Mouse (Mus musculus) stomach, embryonic 15.5 days (tissue): ENCODE measurements around the gene Pnrc1. TPM values are rescaled to one million over a fixed set of nuclear protein-coding genes. Genes with fewer than 3 reads are reported as not detected.

Source experiments
- ATAC-seq: fragments of 200-750 bp; cut with Nextera tagmentation; 2 replicates; pipeline ENCODE4 v1.8.0; 2017; ENCODE audit warnings: low read depth, moderate number of reproducible peaks, moderate TSS enrichment; ENCODE audit not compliant: insufficient read depth, low FRiP score
- H3K27ac ChIP-seq: fragments of 300-500 bp; sonication (generic); 2 replicates; pipeline ENCODE4 v1.5.1; 2015; ENCODE audit warnings: mild to moderate bottlenecking, inconsistent platforms
- H3K27me3 ChIP-seq: fragments of 300-500 bp; sonication (generic); replicated peaks from 2 replicates; pipeline ENCODE4 v1.6.1; 2015; ENCODE audit warnings: inconsistent platforms
- H3K36me3 ChIP-seq: fragments of 300-500 bp; sonication (generic); 2 replicates; pipeline ENCODE4 v1.6.1; 2015; ENCODE audit warnings: inconsistent platforms
- H3K4me1 ChIP-seq: fragments of 300-500 bp; sonication (generic); 2 replicates; pipeline ENCODE4 v1.6.1; 2015; ENCODE audit warnings: inconsistent platforms
- H3K4me2 ChIP-seq: fragments of 300-500 bp; sonication (generic); 2 replicates; pipeline ENCODE4 v1.6.1; 2015; ENCODE audit warnings: mild to moderate bottlenecking, inconsistent platforms
- H3K4me3 ChIP-seq: fragments of 300-500 bp; sonication (generic); replicated peaks from 2 replicates; pipeline ENCODE4 v1.5.1; 2015; ENCODE audit warnings: inconsistent platforms
- H3K9ac ChIP-seq: fragments of 300-500 bp; sonication (generic); 2 replicates; pipeline ENCODE4 v1.6.1; 2015; ENCODE audit warnings: inconsistent platforms
- H3K9me3 ChIP-seq: fragments of 300-500 bp; sonication (generic); 2 replicates; pipeline ENCODE4 v1.6.1; 2016; ENCODE audit warnings: inconsistent platforms
- WGBS: fragments of 180-500 bp; shearing (Covaris S2); methylation state at CpG from one replicate; pipeline ENCODE4 v1.1.7; 2015; 5-methylcytosine and 5-hydroxymethylcytosine counted together
- polyA plus RNA-seq: library from polyadenylated mRNA; unstranded; fragments of >200 nt; fragmentation: Nextera tagmentation; extraction: Ambion mirVana; gene quantifications from 2 replicates; pipeline ENCODE4 v1.2.1, GENCODE M21; 2015

Gene Pnrc1
- polyA plus RNA-seq, 1 experiment from 2014 or later: 99.1 TPM

GRCm38 (mm10) chr4:33292409-33293370 lies 2.7 kb upstream of the Pnrc1 start:
- peak overlapping the region; percentile 16; the same call in 1 of the 2 replicates for H3K4me2 ChIP-seq
- no peaks in the 10 kb centered on the region for H3K36me3 ChIP-seq
- no peak overlapping the region for H3K9ac ChIP-seq
- no peaks in the 10 kb centered on the region for H3K9me3 ChIP-seq
- 18% methylated on average over 16 of the region's 16 CpGs for WGBS
- H3K27me3 ChIP-seq: no peaks in the 10 kb centered on the region
- no peaks in the 10 kb centered on the region for H3K4me1 ChIP-seq
- H3K27ac ChIP-seq: no peak overlapping the region
- ATAC-seq: no peak
- no peak overlapping the region for H3K4me3 ChIP-seq

- Histone ChIP-seq H3K9me3 (no peaks in the 10 kb centered on the region), H3K27me3 (no peaks in the 10 kb centered on the region), H3K36me3 (no peaks in the 10 kb centered on the region), H3K9ac (no peak overlapping the region), H3K27ac (no peak overlapping the region), H3K4me2 (no peak overlapping the region), H3K4me1 (no peaks in the 10 kb centered on the region), H3K4me3 (no peak overlapping the region)
- ATAC-seq: no peak
- WGBS: 50% methylated on average over 4 of the region's 4 CpGs
Observed at GRCm38 (mm10) chr4:33290878-33291277, 915 bp upstream of the Pnrc1 start.

GRCm38 (mm10) chr4:33289106-33289650 lies 785 bp downstream of the Pnrc1 start:
- 81% methylated on average over 12 of the region's 12 CpGs for WGBS
- Histone ChIP-seq H3K4me3 (peak overlapping the region; percentile 30; the same call in 1 of the 2 replicates), H3K36me3 (no peaks in the 10 kb centered on the region), H3K27ac (no peak overlapping the region), H3K9ac (no peak overlapping the region), H3K27me3 (no peaks in the 10 kb centered on the region), H3K4me1 (no peaks in the 10 kb centered on the region), H3K4me2 (peak overlapping the region; percentile 40), H3K9me3 (no peaks in the 10 kb centered on the region)
- ATAC-seq: no peak

- no peaks in the 10 kb centered on the region for H3K36me3 ChIP-seq
- no peaks in the 10 kb centered on the region for H3K27me3 ChIP-seq
- no peak for ATAC-seq
- H3K9me3 ChIP-seq: no peaks in the 10 kb centered on the region
- no peak overlapping the region for H3K9ac ChIP-seq
- no peak overlapping the region for H3K27ac ChIP-seq
- no peak overlapping the region for H3K4me3 ChIP-seq
- 86% methylated on average over 8 of the region's 8 CpGs for WGBS
- H3K4me2 ChIP-seq: no peak overlapping the region
- H3K4me1 ChIP-seq: no peaks in the 10 kb centered on the region
Observed at GRCm38 (mm10) chr4:33285448-33285847, 4.5 kb downstream of the Pnrc1 start.

GRCm38 (mm10) chr4:33284083-33284880 lies 5.7 kb downstream of the Pnrc1 start:
- Histone ChIP-seq H3K4me2 (no peak overlapping the region), H3K27ac (no peak overlapping the region), H3K27me3 (no peaks in the 10 kb centered on the region), H3K36me3 (no peaks in the 10 kb centered on the region), H3K4me1 (no peaks in the 10 kb centered on the region), H3K9ac (no peak overlapping the region), H3K4me3 (no peak overlapping the region), H3K9me3 (no peaks in the 10 kb centered on the region)
- no peak for ATAC-seq
- 61% methylated on average over 5 of the region's 5 CpGs for WGBS

GRCm38 (mm10) chr4:33281891-33282685 lies 7.9 kb downstream of the Pnrc1 start:
- Histone ChIP-seq H3K9me3 (no peaks in the 10 kb centered on the region), H3K36me3 (no peaks in the 10 kb centered on the region), H3K4me1 (no peaks in the 10 kb centered on the region), H3K27ac (no peak overlapping the region), H3K4me3 (no peak overlapping the region), H3K9ac (no peak overlapping the region), H3K4me2 (no peak overlapping the region), H3K27me3 (no peaks in the 10 kb centered on the region)
- ATAC-seq: no peak
- 75% methylated on average over 3 of the region's 3 CpGs for WGBS

- ATAC-seq: no peak
- H3K4me1 ChIP-seq: no peaks in the 10 kb centered on the region
- no peak overlapping the region for H3K27ac ChIP-seq
- no peak overlapping the region for H3K4me2 ChIP-seq
- H3K36me3 ChIP-seq: no peaks in the 10 kb centered on the region
- no peak overlapping the region for H3K9ac ChIP-seq
- WGBS: 45% methylated on average over 3 of the region's 3 CpGs
- H3K27me3 ChIP-seq: no peaks in the 10 kb centered on the region
- H3K9me3 ChIP-seq: no peaks in the 10 kb centered on the region
- H3K4me3 ChIP-seq: no peak overlapping the region
Observed at GRCm38 (mm10) chr4:33273437-33273836, 16.5 kb downstream of the Pnrc1 start.

- 75% methylated on average over 11 of the region's 11 CpGs for WGBS
- Histone ChIP-seq H3K27me3 (no peaks in the 10 kb centered on the region), H3K4me3 (no peak overlapping the region), H3K9ac (no peak overlapping the region), H3K36me3 (no peaks in the 10 kb centered on the region), H3K4me1 (no peaks in the 10 kb centered on the region), H3K9me3 (no peaks in the 10 kb centered on the region), H3K27ac (no peak overlapping the region), H3K4me2 (no peak overlapping the region)
- ATAC-seq: no peak
Observed at GRCm38 (mm10) chr4:33270386-33271314, 19.3 kb downstream of the Pnrc1 start.

GRCm38 (mm10) chr4:33264979-33265726 lies 24.8 kb downstream of the Pnrc1 start:
- H3K9ac ChIP-seq: no peak overlapping the region
- no peak overlapping the region for H3K4me3 ChIP-seq
- no peaks in the 10 kb centered on the region for H3K27me3 ChIP-seq
- no peak for ATAC-seq
- H3K27ac ChIP-seq: no peak overlapping the region
- no peak overlapping the region for H3K4me2 ChIP-seq
- H3K4me1 ChIP-seq: 0 out of 2 replicates have a peak, but pooled peaks cover 6% of the 10 kb centered on the region
- WGBS: 81% methylated on average over 11 of the region's 11 CpGs
- H3K36me3 ChIP-seq: no peaks in the 10 kb centered on the region
- H3K9me3 ChIP-seq: no peaks in the 10 kb centered on the region

GRCm38 (mm10) chr4:33262897-33263296 lies 27.1 kb downstream of the Pnrc1 start:
- H3K36me3 ChIP-seq: no peaks in the 10 kb centered on the region
- no peaks in the 10 kb centered on the region for H3K9me3 ChIP-seq
- H3K4me2 ChIP-seq: no peak overlapping the region
- no peak overlapping the region for H3K4me3 ChIP-seq
- no peaks in the 10 kb centered on the region for H3K27me3 ChIP-seq
- H3K27ac ChIP-seq: no peak overlapping the region
- WGBS: 84% methylated on average over 1 of the region's 1 CpGs
- no peak for ATAC-seq
- H3K4me1 ChIP-seq: 0 out of 2 replicates have a peak, but pooled peaks cover 6% of the 10 kb centered on the region
- no peak overlapping the region for H3K9ac ChIP-seq
